In the genomic region with DNA sequence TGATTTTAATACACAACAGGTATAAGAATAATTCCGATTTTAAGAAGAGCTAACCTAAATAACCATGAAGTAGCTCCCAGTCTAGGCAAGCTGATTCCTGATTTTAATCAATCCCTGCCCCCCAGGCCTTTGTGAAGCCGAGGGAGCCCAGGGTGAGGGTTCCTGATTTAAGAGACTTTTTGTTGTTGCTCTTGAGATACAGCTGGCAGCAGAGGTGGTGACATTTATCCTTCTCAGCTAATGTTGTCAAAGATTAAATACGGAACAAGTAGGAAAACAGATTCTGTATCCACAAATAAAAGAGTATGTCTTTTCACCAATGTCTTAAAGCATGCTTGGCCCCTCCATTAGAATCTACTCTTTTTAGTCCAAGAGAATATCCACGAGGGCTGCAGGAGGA, we compare ENCODE assay signal across 25 mouse cellular contexts. TPM values are rescaled to one million over a fixed set of nuclear protein-coding genes. Genes with fewer than 3 reads are reported as not detected.
"Had no signal": no experiment of that assay in that cellular context is flagged by ENCODE, and none has a peak within 500 bp of the region (broad histone marks: within the 10 kb centered on the region; RNA-seq: fewer than 3 reads in every experiment).

No protein-coding gene starts in this region.

- H3K27me3 ChIP-seq: limb, embryonic 12.5 days; limb, embryonic 15.5 days; midbrain, embryonic 13.5 days; stomach, embryonic 15.5 days had no signal

- ATAC-seq: intestine, embryonic 16.5 days; liver, postnatal 0 days; lung, postnatal 0 days; midbrain, embryonic 13.5 days had no signal

- H3K27ac ChIP-seq: left cerebral cortex, adult 2 months; limb, embryonic 12.5 days; limb, embryonic 15.5 days; liver, embryonic 14.5 days; macrophage; midbrain, embryonic 13.5 days; stomach, embryonic 15.5 days had no signal

- H3K4me3 ChIP-seq: left cerebral cortex, adult 2 months; limb, embryonic 12.5 days; limb, embryonic 15.5 days; midbrain, embryonic 13.5 days; myocyte; stomach, embryonic 15.5 days had no signal

- H3K4me1 ChIP-seq: limb, embryonic 15.5 days; midbrain, embryonic 13.5 days; stomach, embryonic 15.5 days had no signal

- DNase-seq: kidney, adult 18-20 months; kidney, adult 9 months; kidney, postnatal 14 days; kidney, postnatal 4 days; layer of hippocampus, adult 9-11 months; layer of hippocampus, postnatal 36 days; left cerebral cortex, postnatal 4 days; liver, postnatal 0 days; lung, embryonic 14.5 days; retina, postnatal 1 day; right cerebral cortex, postnatal 25 days; spleen, adult 18-20 months; thymus, postnatal 25 days had no signal

- H3K36me3 ChIP-seq: limb, embryonic 12.5 days; limb, embryonic 15.5 days; midbrain, embryonic 13.5 days; stomach, embryonic 15.5 days had no signal

- H3K9me3 ChIP-seq: limb, embryonic 12.5 days; limb, embryonic 15.5 days; midbrain, embryonic 13.5 days; stomach, embryonic 15.5 days had no signal

- H3K9ac ChIP-seq: limb, embryonic 12.5 days; limb, embryonic 15.5 days; liver, embryonic 14.5 days; liver, postnatal 0 days; lung, embryonic 14.5 days; midbrain, embryonic 13.5 days; stomach, embryonic 15.5 days had no signal

- H3K4me2 ChIP-seq: limb, embryonic 12.5 days; limb, embryonic 15.5 days; liver, embryonic 11.5 days; lung, embryonic 14.5 days; midbrain, embryonic 13.5 days; stomach, embryonic 15.5 days had no signal

RNA-seq across cellular contexts. Expression of gene Efhc1, which starts 51.1 kb away (rescaled TPM):
- total RNA-seq: monocyte, adult 5-6 weeks had no signal
